Mouse (Mus musculus): ENCODE data around the gene Capn1.

GRCm38 (mm10) chr19:5999969-6000368, 15.7 kb downstream of the Capn1 start:
- TF ChIP-seq CTCF (IDR thresholded peaks at IDR 0.05; ENCODE audit: low read depth) (no peak), EP300 (IDR thresholded peaks at IDR 0.05; ENCODE audit: low read depth) (no peak)
